Mouse (Mus musculus) 3134 (cell line): Measurements from ENCODE around the gene Nfe2.
A peak's percentile ranks its signal among the peaks of the same experiment; 100 is the strongest.
"Not testable (repeated sequence)": the region's sequence is repeated elsewhere in the genome, so short reads cannot be mapped to it uniquely, and the experiment has no call there.

Experiments
- DNase-seq: peaks from one replicate; pipeline ENCODE4 v3.0.0-alpha.2; 2011; ENCODE audit warnings: low spot score; ENCODE audit not compliant: insufficient read length; ENCODE audit errors: extremely low read depth

The Nfe2 gene

GRCm38 (mm10) chr15:103292673-103293345 lies 34.6 kb upstream of the Nfe2 start:
- no peak for DNase-seq

GRCm38 (mm10) chr15:103290843-103291242 lies 32.6 kb upstream of the Nfe2 start:
- DNase-seq = no peak

GRCm38 (mm10) chr15:103290417-103290816 lies 32.2 kb upstream of the Nfe2 start:
- DNase-seq = no peak

GRCm38 (mm10) chr15:103289600-103289999 lies 31.4 kb upstream of the Nfe2 start:
- no peak for DNase-seq

- DNase-seq = no peak
These were observed 27.7 kb upstream of the Nfe2 start for GRCm38 (mm10) chr15:103285778-103286417.

GRCm38 (mm10) chr15:103284647-103285046 lies 26.4 kb upstream of the Nfe2 start:
- DNase-seq = no peak

GRCm38 (mm10) chr15:103284066-103284465 lies 25.9 kb upstream of the Nfe2 start:
- DNase-seq = peak; percentile 35

- DNase-seq = no peak
These were observed 23.4 kb upstream of the Nfe2 start for GRCm38 (mm10) chr15:103281465-103282205.

- no peak for DNase-seq
These were observed 22.7 kb upstream of the Nfe2 start for GRCm38 (mm10) chr15:103280817-103281464.

- no peak for DNase-seq
These were observed 21.5 kb upstream of the Nfe2 start for GRCm38 (mm10) chr15:103279750-103280149.

GRCm38 (mm10) chr15:103277949-103278348 lies 19.7 kb upstream of the Nfe2 start:
- no peak for DNase-seq

- DNase-seq = not testable (repeated sequence)
These were observed 17.7 kb upstream of the Nfe2 start for GRCm38 (mm10) chr15:103275943-103276342.

GRCm38 (mm10) chr15:103272419-103273279 lies 14.4 kb upstream of the Nfe2 start, which contains the start of gene Copz1:
TSS of gene Copz1 (plus strand) at chr15:103272714.
- DNase-seq = peak; percentile 92

GRCm38 (mm10) chr15:103268903-103269302 lies 10.7 kb upstream of the Nfe2 start:
- no peak for DNase-seq

GRCm38 (mm10) chr15:103264794-103265193 lies 6.6 kb upstream of the Nfe2 start:
- no peak for DNase-seq

- no peak for DNase-seq
These were observed 1.8 kb upstream of the Nfe2 start for GRCm38 (mm10) chr15:103259989-103260388.

GRCm38 (mm10) chr15:103259162-103259561 lies 959 bp upstream of the Nfe2 start:
- DNase-seq = no peak

- no peak for DNase-seq
These were observed 1.8 kb downstream of the Nfe2 start for GRCm38 (mm10) chr15:103256210-103256986.

- no peak for DNase-seq
These were observed 3.0 kb downstream of the Nfe2 start for GRCm38 (mm10) chr15:103255169-103255568.
